Mouse (Mus musculus): ENCODE results near the gene Itm2c. TPM values are rescaled to one million over a fixed set of nuclear protein-coding genes. Genes with fewer than 3 reads are reported as not detected.

Gene Itm2c
- polyA plus RNA-seq, 2 experiments: 22.0 to 27.2 TPM

DNA sequence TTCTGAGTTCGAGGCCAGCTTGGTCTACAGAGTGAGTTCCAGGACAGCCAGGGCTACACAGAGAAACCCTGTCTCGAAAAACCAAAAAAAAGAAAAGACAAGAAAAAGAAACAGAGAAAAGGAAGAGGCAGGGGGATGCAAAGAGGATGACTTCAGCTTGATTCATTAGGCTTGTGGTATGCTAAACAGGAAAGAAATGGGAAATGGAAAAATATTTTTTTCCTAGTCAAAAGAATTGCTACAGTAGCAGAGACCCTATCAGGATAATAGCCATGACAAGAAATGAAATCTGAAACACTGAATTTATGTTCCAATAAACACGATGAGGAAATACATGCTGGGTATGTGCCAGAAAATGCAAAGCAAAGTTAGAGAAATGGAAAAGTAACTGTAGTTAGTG, 61.1 kb downstream of the Itm2c start:
- ATAC-seq (ENCODE audit: insufficient read depth): no peak
- Histone ChIP-seq H3K27ac (no peak overlapping the region), H3K9me3 (ENCODE audit: control insufficient read depth, low read length) (no peaks in the 10 kb centered on the region), H3K9ac (replicated peaks) (no peak overlapping the region), H3K27me3 (ENCODE audit: control insufficient read depth, insufficient read depth, low read length) (no peaks in the 10 kb centered on the region), H3K4me3 (ENCODE audit: insufficient read depth in 1 of 2, low read depth in 2 of 2, low read length in 2 of 2) (no peak overlapping the region), H3K4me1 (replicated peaks; ENCODE audit: control insufficient read depth in 2 of 2, insufficient read depth in 2 of 2, low read length in 1 of 2) (peaks cover 0 to 8% of the 10 kb centered on the region in 2 experiments; a peak in 2 of 4 replicates), H3K4me2 (ENCODE audit: low read depth) (no peak overlapping the region), H3K36me3 (replicated peaks; ENCODE audit: control insufficient read depth, insufficient read depth, low read depth) (no peaks in the 10 kb centered on the region)
- no peak for DNase-seq (ENCODE audit: low read depth in 3 of 3, low spot score in 3 of 3)
- WGBS (ENCODE audit: insufficient replicate concordance): 45% methylated on average over 3 of the region's 3 CpGs
- TF ChIP-seq EP300 (IDR thresholded peaks at IDR 0.05; ENCODE audit: low read depth) (no peak), CTCF (IDR thresholded peaks at IDR 0.05; ENCODE audit: low read depth) (no peak)

DNA sequence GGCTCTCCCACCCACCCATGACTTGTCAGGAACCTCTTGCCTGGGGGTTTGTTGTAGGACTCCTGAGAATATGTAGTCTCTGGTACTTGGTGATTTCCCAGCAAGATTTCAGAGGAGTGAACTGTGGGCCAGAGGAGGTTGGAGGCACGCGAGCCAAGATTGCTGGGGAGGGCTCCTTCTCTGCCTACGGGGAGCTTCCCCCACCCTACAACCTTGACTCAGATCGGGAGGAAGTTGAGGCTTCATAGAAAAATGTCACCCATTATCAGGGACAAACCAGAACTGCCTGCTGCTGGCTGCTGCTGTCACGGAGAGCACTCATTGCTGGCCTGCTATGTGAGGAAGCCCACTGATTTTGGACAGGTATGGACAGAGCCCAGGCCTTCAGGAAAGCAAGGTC, 63.2 kb downstream of the Itm2c start:
- H3K27ac ChIP-seq: no peak overlapping the region
- DNase-seq (ENCODE audit: low read depth in 3 of 3, low spot score in 3 of 3) (no peak), ATAC-seq (ENCODE audit: insufficient read depth) (no peak)
- H3K27me3 ChIP-seq (ENCODE audit: control insufficient read depth, insufficient read depth, low read length): no peaks in the 10 kb centered on the region
- 14% methylated on average over 5 of the region's 5 CpGs for WGBS (ENCODE audit: insufficient replicate concordance)
- no peaks in the 10 kb centered on the region for H3K36me3 ChIP-seq (replicated peaks; ENCODE audit: control insufficient read depth, insufficient read depth, low read depth)
- no peaks in the 10 kb centered on the region for H3K9me3 ChIP-seq (ENCODE audit: control insufficient read depth, low read length)
- no peak for TF ChIP-seq CTCF (IDR thresholded peaks at IDR 0.05; ENCODE audit: low read depth)
- TF ChIP-seq EP300 (IDR thresholded peaks at IDR 0.05; ENCODE audit: low read depth): no peak
- no peak overlapping the region for H3K4me2 ChIP-seq (ENCODE audit: low read depth)
- H3K4me1 ChIP-seq (replicated peaks; ENCODE audit: control insufficient read depth in 2 of 2, insufficient read depth in 2 of 2, low read length in 1 of 2): peaks cover 0 to 14% of the 10 kb centered on the region in 2 experiments; a peak in 2 of 4 replicates
- no peak overlapping the region for H3K4me3 ChIP-seq (ENCODE audit: insufficient read depth in 1 of 2, low read depth in 2 of 2, low read length in 2 of 2)
- no peak overlapping the region for H3K9ac ChIP-seq (replicated peaks)

DNA sequence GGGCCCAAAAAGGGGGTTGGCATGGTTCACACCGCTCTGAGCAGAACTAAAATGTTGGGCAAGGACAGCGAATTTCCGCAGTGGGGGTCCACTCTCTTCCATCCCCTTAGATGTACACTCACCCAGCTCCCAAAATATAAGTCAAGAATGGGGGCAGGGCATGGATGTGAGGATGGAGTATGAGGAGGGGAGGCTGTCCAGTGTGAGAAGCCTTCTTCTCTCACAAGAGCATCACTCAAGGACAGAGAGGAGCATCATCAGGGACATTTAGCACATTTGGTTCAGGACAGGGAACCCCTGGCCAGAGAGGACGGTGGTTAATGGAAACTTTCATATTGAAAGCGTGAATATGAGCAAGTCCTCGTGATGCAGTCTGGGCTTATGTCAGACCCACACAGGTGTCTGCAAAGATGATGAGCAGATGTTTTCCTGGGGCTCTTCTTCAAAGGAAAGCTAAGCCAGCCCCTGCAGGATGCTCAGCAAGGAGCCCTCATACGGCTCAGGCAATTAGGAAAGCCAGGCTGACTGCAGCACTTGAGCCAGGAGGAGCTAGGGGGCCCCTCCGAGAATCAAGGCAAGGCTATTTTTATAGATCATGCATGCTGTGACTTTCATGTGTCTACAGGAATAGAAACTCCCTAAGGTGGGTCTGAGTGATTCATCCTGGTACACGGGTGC, 64.0 kb downstream of the Itm2c start:
- DNase-seq (ENCODE audit: low read depth in 3 of 3, low spot score in 3 of 3): no peak
- no peaks in the 10 kb centered on the region for H3K36me3 ChIP-seq (replicated peaks; ENCODE audit: control insufficient read depth, insufficient read depth, low read depth)
- WGBS (ENCODE audit: insufficient replicate concordance): 42% methylated on average over 9 of the region's 9 CpGs
- TF ChIP-seq EP300 (IDR thresholded peaks at IDR 0.05; ENCODE audit: low read depth): no peak
- no peak overlapping the region for H3K9ac ChIP-seq (replicated peaks)
- H3K27me3 ChIP-seq (ENCODE audit: control insufficient read depth, insufficient read depth, low read length): no peaks in the 10 kb centered on the region
- no peak overlapping the region for H3K4me2 ChIP-seq (ENCODE audit: low read depth)
- no peak for ATAC-seq (ENCODE audit: insufficient read depth)
- H3K4me1 ChIP-seq (replicated peaks; ENCODE audit: control insufficient read depth in 2 of 2, insufficient read depth in 2 of 2, low read length in 1 of 2): peaks cover 0 to 14% of the 10 kb centered on the region in 2 experiments; a peak in 2 of 4 replicates
- H3K27ac ChIP-seq: no peak overlapping the region
- H3K9me3 ChIP-seq (ENCODE audit: control insufficient read depth, low read length): no peaks in the 10 kb centered on the region
- no peak overlapping the region for H3K4me3 ChIP-seq (ENCODE audit: insufficient read depth in 1 of 2, low read depth in 2 of 2, low read length in 2 of 2)

Other genes with a start within 250 kb of the Itm2c start
- 1.0 and 2.0 TPM in 2 replicates for gene Sp100, start 244.3 kb upstream of the Itm2c start, polyA plus RNA-seq (2012; rRNA removed)
- 2.6 and 3.2 TPM in 2 replicates for gene Sp100, start 244.3 kb upstream of the Itm2c start, polyA plus RNA-seq (2014; fragmentation: Nextera tagmentation; extraction: Ambion mirVana)
- 1.7 and 2.9 TPM in 2 replicates for gene A630001G21Rik, start 115.6 kb upstream of the Itm2c start, polyA plus RNA-seq (2012; rRNA removed)
- gene A630001G21Rik, start 115.6 kb upstream of the Itm2c start, polyA plus RNA-seq (2014; fragmentation: Nextera tagmentation; extraction: Ambion mirVana): 1.9 and 2.6 TPM in 2 replicates
- gene Cab39, start 100.8 kb upstream of the Itm2c start, polyA plus RNA-seq (2012; rRNA removed): 14.4 and 20.4 TPM in 2 replicates
- gene Cab39, start 100.8 kb upstream of the Itm2c start, polyA plus RNA-seq (2014; fragmentation: Nextera tagmentation; extraction: Ambion mirVana): 15.8 and 16.9 TPM in 2 replicates
- 0.05 and 0.08 TPM in 2 replicates for gene 4933407L21Rik, start 34.2 kb downstream of the Itm2c start, polyA plus RNA-seq (2012; rRNA removed)
- gene 4933407L21Rik, start 34.2 kb downstream of the Itm2c start, polyA plus RNA-seq (2014; fragmentation: Nextera tagmentation; extraction: Ambion mirVana): not detected in 2 replicates
- 0.02 and 0.04 TPM in 2 replicates for gene Gpr55, start 66.7 kb downstream of the Itm2c start, polyA plus RNA-seq (2012; rRNA removed)
- not detected in 2 replicates for gene Gpr55, start 66.7 kb downstream of the Itm2c start, polyA plus RNA-seq (2014; fragmentation: Nextera tagmentation; extraction: Ambion mirVana)
- gene Spata3, start 122.5 kb downstream of the Itm2c start, polyA plus RNA-seq (2012; rRNA removed): 0.05 and 0.17 TPM in 2 replicates
- 0.17 and 0.21 TPM in 2 replicates for gene Spata3, start 122.5 kb downstream of the Itm2c start, polyA plus RNA-seq (2014; fragmentation: Nextera tagmentation; extraction: Ambion mirVana)
- gene 2810459M11Rik, start 151.6 kb downstream of the Itm2c start, polyA plus RNA-seq (2012; rRNA removed): 12.1 and 12.3 TPM in 2 replicates
- gene 2810459M11Rik, start 151.6 kb downstream of the Itm2c start, polyA plus RNA-seq (2014; fragmentation: Nextera tagmentation; extraction: Ambion mirVana): 15.5 and 22.8 TPM in 2 replicates
- 43.7 and 53.0 TPM in 2 replicates for gene Psmd1, start 170.1 kb downstream of the Itm2c start, polyA plus RNA-seq (2012; rRNA removed)
- gene Psmd1, start 170.1 kb downstream of the Itm2c start, polyA plus RNA-seq (2014; fragmentation: Nextera tagmentation; extraction: Ambion mirVana): 104 and 107 TPM in 2 replicates
- 0.02 TPM in 1 of 2 replicates, not detected in the other for gene Htr2b, start 217.7 kb downstream of the Itm2c start, polyA plus RNA-seq (2012; rRNA removed)
- 0.06 TPM in 1 of 2 replicates, not detected in the other for gene Htr2b, start 217.7 kb downstream of the Itm2c start, polyA plus RNA-seq (2014; fragmentation: Nextera tagmentation; extraction: Ambion mirVana)
- gene Gm21972, start 239.4 kb downstream of the Itm2c start, polyA plus RNA-seq (2012; rRNA removed): 0.43 and 1.2 TPM in 2 replicates
- 0.15 TPM in 1 of 2 replicates, not detected in the other for gene Gm21972, start 239.4 kb downstream of the Itm2c start, polyA plus RNA-seq (2014; fragmentation: Nextera tagmentation; extraction: Ambion mirVana)

Data from liver, embryonic 14.5 days (tissue).